Mouse (Mus musculus) forebrain, embryonic 14.5 days (tissue): ENCODE results near the gene Mapre1. TPM values are rescaled to one million over a fixed set of nuclear protein-coding genes. Genes with fewer than 3 reads are reported as not detected.

Source experiments
- ATAC-seq: fragments of 200-750 bp; cut with Nextera tagmentation; 2 replicates; pipeline ENCODE4 v1.8.0; 2017; ENCODE audit warnings: mild to moderate bottlenecking, moderate library complexity
- DNase-seq: peaks from one replicate; pipeline ENCODE4 v3.0.0-alpha.2; 2015; ENCODE audit warnings: low spot score
- H3K27ac ChIP-seq: fragments of 300-500 bp; sonication (generic); 2 replicates; pipeline ENCODE4 v1.5.1; 2014; ENCODE audit warnings: low read depth, mild to moderate bottlenecking, control low read depth, low read length, moderate library complexity
- H3K27me3 ChIP-seq: fragments of 300-500 bp; sonication (generic); replicated peaks from 2 replicates; pipeline ENCODE4 v1.6.1; 2014; ENCODE audit warnings: low read length, control low read depth, mixed read lengths; ENCODE audit not compliant: control insufficient read depth, insufficient read depth
- H3K36me3 ChIP-seq: fragments of 300-500 bp; sonication (generic); 2 replicates; pipeline ENCODE4 v1.6.1; 2014; ENCODE audit warnings: low read length, control low read depth; ENCODE audit not compliant: control insufficient read depth, insufficient read depth
- H3K4me1 ChIP-seq: fragments of 300-500 bp; sonication (generic); 2 replicates; pipeline ENCODE4 v1.6.1; 2014; ENCODE audit warnings: antibody characterized with exemption, low read length, control low read depth; ENCODE audit not compliant: control insufficient read depth, insufficient read depth
- H3K4me2 ChIP-seq: fragments of 300-500 bp; sonication (generic); 2 replicates; pipeline ENCODE4 v1.6.1; 2014; ENCODE audit warnings: mild to moderate bottlenecking, control low read depth, low read length
- H3K4me3 ChIP-seq: fragments of 300-500 bp; sonication (generic); 2 replicates; pipeline ENCODE4 v1.5.1; 2014; ENCODE audit warnings: low read depth, low read length, control low read depth
- H3K9ac ChIP-seq: fragments of 300-500 bp; sonication (generic); 2 replicates; pipeline ENCODE4 v1.6.1; 2014; ENCODE audit warnings: mild to moderate bottlenecking, low read length, control low read depth, moderate library complexity
- H3K9me3 ChIP-seq: fragments of 300-500 bp; sonication (generic); replicated peaks from 2 replicates; pipeline ENCODE4 v1.6.1; 2016; ENCODE audit warnings: low read length, control low read depth, mixed read lengths; ENCODE audit not compliant: control insufficient read depth
- WGBS: fragments of 180-500 bp; shearing (Covaris S2); extraction: QIAGEN DNeasy Blood & Tissue Kit; methylation state at CpG from one replicate; pipeline ENCODE4 v1.1.7; 2014; 5-methylcytosine and 5-hydroxymethylcytosine counted together
- polyA plus RNA-seq: library from polyadenylated mRNA; unstranded; fragments of >200 nt; fragmentation: Nextera tagmentation; extraction: Ambion mirVana; gene quantifications from 2 replicates; pipeline ENCODE4 v1.2.1, GENCODE M21; 2014

Mapre1 gene
- polyA plus RNA-seq, 1 experiment from 2014 or later = 384 TPM

DNA sequence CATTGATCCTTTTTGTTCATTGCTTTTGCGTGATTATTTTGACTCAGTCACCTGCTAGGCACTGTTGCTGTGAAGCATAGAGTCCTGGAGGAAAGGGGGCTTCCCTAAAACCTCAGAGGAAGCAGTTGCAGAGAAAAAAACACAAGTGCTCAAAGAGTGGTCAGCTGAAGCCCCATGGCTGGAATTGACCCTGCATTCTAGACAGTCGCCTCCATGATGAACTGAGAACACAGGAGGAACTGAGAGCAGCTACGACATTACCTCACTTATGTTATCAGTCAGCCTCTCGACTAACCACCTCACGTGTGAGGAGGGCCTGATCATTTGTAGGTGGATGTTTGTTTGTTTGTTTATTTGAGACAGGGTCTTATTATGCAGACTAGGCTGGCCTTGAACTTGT, 21.0 kb downstream of the Mapre1 start:
- no peaks in the 10 kb centered on the region for H3K27me3 ChIP-seq
- ATAC-seq (no peak), DNase-seq (no peak)
- H3K4me3 ChIP-seq = no peak overlapping the region
- peaks cover 99% of the 10 kb centered on the region for H3K36me3 ChIP-seq
- no peak overlapping the region for H3K27ac ChIP-seq
- H3K4me1 ChIP-seq = no peaks in the 10 kb centered on the region
- WGBS = 95% methylated on average over 5 of the region's 5 CpGs
- no peak overlapping the region for H3K4me2 ChIP-seq
- no peaks in the 10 kb centered on the region for H3K9me3 ChIP-seq
- no peak overlapping the region for H3K9ac ChIP-seq

DNA sequence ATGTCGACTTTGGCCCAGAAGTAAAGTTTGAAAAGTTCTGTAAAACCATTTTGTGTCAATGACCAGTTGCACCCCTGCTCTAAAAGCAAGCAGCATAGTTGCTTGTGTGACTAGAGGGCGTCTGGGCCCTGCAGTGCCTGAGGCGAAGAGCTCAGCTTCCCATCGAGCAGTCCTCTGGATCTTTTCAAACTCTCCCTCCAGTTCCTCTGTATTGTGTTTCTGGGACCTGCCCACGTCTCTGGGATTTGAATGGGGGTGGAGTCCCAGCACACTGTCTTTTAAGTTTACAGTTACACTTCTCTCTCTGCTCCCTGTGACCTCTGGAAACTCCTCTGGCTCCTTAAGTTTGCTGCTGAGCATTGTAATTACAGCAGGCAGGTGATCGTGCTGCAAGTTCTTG, 26.4 kb downstream of the Mapre1 start:
- WGBS = 46% methylated on average over 6 of the region's 6 CpGs
- no peak overlapping the region for H3K4me3 ChIP-seq
- H3K4me1 ChIP-seq = no peaks in the 10 kb centered on the region
- peaks cover 82% of the 10 kb centered on the region for H3K36me3 ChIP-seq
- H3K4me2 ChIP-seq = no peak overlapping the region
- no peak overlapping the region for H3K9ac ChIP-seq
- H3K27ac ChIP-seq = no peak overlapping the region
- no peak for ATAC-seq
- H3K9me3 ChIP-seq = no peaks in the 10 kb centered on the region
- DNase-seq = no peak
- no peaks in the 10 kb centered on the region for H3K27me3 ChIP-seq

DNA sequence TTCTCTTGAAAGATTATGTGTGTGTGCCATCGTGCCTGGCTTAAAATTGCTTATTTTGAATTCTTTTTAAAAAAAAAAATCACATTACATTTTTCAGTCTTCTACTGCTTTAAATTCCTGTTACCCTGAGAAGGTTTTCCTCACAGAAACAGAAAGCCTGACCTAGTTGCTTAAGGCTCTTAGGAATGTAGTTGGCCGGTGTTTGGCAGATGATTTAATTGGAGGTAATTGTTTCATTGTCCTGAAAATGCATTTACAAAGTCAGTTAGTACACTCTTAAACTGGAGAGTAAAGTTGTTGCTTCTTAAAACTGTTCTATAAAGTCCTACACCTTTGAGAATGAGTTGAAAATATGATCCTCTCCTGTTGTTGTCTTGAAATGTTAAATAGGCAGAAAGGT, 27.8 kb downstream of the Mapre1 start:
- Histone ChIP-seq H3K9ac (no peak overlapping the region), H3K4me1 (no peaks in the 10 kb centered on the region), H3K4me2 (no peak overlapping the region), H3K9me3 (0 out of 2 replicates have a peak, but pooled peaks cover 2% of the 10 kb centered on the region), H3K36me3 (peaks cover 68% of the 10 kb centered on the region), H3K4me3 (no peak overlapping the region), H3K27me3 (no peaks in the 10 kb centered on the region), H3K27ac (no peak overlapping the region)
- ATAC-seq = no peak
- WGBS = 81% methylated on average over 2 of the region's 2 CpGs
- DNase-seq = no peak

DNA sequence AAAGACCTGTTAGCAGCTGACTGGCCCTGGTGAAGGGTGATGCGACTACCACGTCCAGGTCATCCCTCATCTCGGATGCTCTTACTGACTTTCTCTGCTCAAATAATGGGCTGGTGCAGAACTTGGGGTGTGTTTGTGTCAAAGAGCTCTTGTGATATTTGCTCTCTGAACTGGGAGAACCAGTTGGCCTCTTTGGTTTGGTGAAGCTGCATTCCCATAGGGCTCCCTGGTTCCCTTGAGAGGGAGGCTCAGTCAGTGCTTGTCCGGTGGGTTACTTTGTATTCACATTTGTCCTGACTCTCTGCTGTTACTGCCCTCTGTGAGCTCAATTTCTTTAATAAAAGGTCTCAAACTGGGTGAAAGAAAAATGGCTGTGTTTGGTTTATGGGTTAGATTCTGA, 31.9 kb downstream of the Mapre1 start:
- WGBS = 94% methylated on average over 4 of the region's 4 CpGs
- no peak overlapping the region for H3K4me2 ChIP-seq
- H3K4me1 ChIP-seq = no peaks in the 10 kb centered on the region
- H3K9ac ChIP-seq = no peak overlapping the region
- peaks cover 28% of the 10 kb centered on the region for H3K36me3 ChIP-seq
- no peak for DNase-seq
- no peak overlapping the region for H3K27ac ChIP-seq
- 0 out of 2 replicates have a peak, but pooled peaks cover 3% of the 10 kb centered on the region for H3K9me3 ChIP-seq
- ATAC-seq = no peak
- no peak overlapping the region for H3K4me3 ChIP-seq
- no peaks in the 10 kb centered on the region for H3K27me3 ChIP-seq

DNA sequence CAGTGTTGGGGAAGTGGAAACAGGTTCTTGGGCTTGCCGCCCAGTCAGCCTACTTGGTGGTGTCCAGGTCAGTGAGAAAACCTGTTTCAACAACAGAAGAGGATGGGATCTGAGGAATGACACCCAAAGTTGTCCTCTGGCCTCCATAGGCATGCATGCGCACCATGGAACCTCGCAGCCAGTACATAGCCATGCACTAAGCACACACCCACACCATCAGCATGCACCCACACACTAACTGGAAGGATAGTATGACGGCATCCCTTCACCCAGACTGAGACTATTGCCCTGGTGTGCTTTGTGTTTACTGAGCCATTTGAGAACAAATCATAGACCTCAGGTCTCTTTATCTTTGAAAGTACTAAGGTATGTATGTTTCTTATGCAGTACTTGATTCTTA, 34.4 kb downstream of the Mapre1 start:
- H3K9ac ChIP-seq = no peak overlapping the region
- H3K36me3 ChIP-seq = peaks cover 5% of the 10 kb centered on the region; the same call in 1 of the 2 replicates
- no peak overlapping the region for H3K4me3 ChIP-seq
- no peaks in the 10 kb centered on the region for H3K4me1 ChIP-seq
- H3K27me3 ChIP-seq = no peaks in the 10 kb centered on the region
- H3K4me2 ChIP-seq = no peak overlapping the region
- no peak for ATAC-seq
- 99% methylated on average over 4 of the region's 4 CpGs for WGBS
- 0 out of 2 replicates have a peak, but pooled peaks cover 3% of the 10 kb centered on the region for H3K9me3 ChIP-seq
- DNase-seq = no peak
- no peak overlapping the region for H3K27ac ChIP-seq

DNA sequence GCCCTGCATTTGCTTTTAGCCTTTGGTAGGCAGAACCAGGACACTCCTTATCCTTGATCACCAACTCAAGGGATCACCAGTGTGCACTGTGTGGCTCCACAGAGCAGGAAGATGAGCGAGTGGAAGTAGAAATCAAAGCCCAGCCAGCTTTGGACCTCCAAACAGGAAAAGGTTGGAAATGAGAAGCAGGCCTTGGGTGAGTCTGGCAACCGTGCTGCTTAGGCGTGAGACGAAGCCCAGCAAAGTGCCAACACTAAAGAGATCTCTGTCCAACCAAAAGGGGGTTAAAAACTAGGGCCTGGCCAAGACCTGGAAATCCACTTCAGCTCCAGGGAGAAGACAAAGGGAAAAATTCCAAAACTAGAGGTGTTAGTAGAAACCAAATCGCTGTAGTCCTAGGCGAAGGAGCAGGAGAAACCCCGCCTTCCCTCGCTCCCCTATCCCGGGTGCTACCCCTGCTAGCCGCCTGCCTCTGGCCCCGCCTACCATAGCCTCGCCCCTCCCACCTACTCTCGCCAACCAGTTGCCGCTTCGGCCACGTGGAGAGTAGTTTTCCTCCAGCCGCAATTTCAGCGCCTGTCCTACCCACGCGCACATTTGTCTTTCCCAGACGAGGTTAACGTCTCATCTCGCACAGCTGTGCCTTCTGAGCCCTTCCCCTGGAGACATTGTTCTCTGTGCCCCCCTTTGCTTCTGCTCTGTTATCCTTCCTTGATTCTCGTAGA, 37.7 kb downstream of the Mapre1 start:
- no peaks in the 10 kb centered on the region for H3K36me3 ChIP-seq
- no peak overlapping the region for H3K27ac ChIP-seq
- H3K9me3 ChIP-seq = 0 out of 2 replicates have a peak, but pooled peaks cover 1% of the 10 kb centered on the region
- 13% methylated on average over 24 of the region's 24 CpGs for WGBS
- H3K27me3 ChIP-seq = no peaks in the 10 kb centered on the region
- no peaks in the 10 kb centered on the region for H3K4me1 ChIP-seq
- peak overlapping the region; percentile 8 for H3K4me3 ChIP-seq
- ATAC-seq = peak; percentile 82
- DNase-seq = peak; percentile 58
- peak overlapping the region; percentile 46 for H3K4me2 ChIP-seq
- H3K9ac ChIP-seq = no peak overlapping the region

DNA sequence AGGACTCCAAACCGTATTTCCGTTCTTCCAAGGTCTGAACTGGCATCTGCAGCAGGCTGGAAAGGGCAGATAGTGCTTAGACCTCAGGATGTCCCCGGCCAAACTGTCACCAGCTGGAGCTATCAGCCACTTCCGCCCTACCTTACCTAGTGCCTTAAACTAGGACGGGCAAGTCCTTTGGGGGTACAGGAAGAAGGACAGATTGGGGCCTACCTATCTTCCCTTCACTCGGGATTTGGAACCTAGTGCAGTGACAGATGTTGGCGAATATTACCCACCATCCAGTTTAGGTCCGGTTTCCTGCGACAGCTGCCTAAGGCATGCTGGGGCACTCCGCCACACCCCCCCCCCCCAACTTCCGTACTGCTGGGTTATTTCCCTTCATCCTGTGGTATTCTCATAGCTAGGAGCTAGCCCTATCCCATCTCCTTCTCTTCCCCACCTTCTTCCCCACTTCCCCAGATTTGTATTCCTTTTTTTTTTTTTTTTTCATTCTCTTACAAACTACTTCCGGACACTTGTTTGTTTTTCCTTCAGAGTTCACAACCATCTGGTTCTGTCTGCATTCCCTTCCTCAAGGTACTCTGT, 38.4 kb downstream of the Mapre1 start, which contains the start of gene Efcab8:
Gene Efcab8, plus strand, starts transcription at position 538 of the 588 bp plus-strand sequence.
- Histone ChIP-seq H3K27me3 (no peaks in the 10 kb centered on the region), H3K4me3 (peak within 1 kb of the TSS; percentile 8), H3K9ac (no peak within 1 kb of the TSS), H3K27ac (no peak within 1 kb of the TSS), H3K4me1 (no peaks in the 10 kb centered on the region), H3K36me3 (no peaks in the 10 kb centered on the region), H3K9me3 (no peaks in the 10 kb centered on the region), H3K4me2 (peak within 1 kb of the TSS; percentile 46)
- no peak for DNase-seq
- 57% methylated on average over 12 of the region's 12 CpGs for WGBS
- peak; percentile 18; the same call in 1 of the 2 replicates for ATAC-seq

DNA sequence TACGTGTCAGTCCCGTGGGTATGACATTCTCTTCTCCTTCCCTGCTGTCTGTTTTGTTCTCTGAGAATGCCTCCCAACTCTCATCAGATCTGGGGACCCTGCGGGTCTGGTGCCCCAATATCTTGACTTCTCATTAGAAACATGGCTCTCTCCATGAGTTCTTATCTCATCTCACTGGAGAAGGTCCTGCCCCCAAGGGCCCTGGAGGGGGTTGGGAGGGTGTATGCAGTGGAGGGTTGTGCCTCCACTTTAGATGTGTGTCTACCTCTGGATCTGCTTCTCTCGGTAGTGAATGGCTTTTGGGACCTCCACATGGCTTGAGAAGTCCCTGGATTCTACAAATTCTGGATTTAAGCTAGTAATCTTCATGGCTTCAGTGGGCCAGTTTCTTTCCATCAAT, 40.1 kb downstream of the Mapre1 start:
- H3K36me3 ChIP-seq = no peaks in the 10 kb centered on the region
- H3K4me1 ChIP-seq = no peaks in the 10 kb centered on the region
- WGBS = 84% methylated on average over 4 of the region's 4 CpGs
- H3K27ac ChIP-seq = no peak overlapping the region
- H3K4me2 ChIP-seq = no peak overlapping the region
- no peak overlapping the region for H3K4me3 ChIP-seq
- DNase-seq = no peak
- no peaks in the 10 kb centered on the region for H3K9me3 ChIP-seq
- no peak for ATAC-seq
- no peak overlapping the region for H3K9ac ChIP-seq
- H3K27me3 ChIP-seq = no peaks in the 10 kb centered on the region

DNA sequence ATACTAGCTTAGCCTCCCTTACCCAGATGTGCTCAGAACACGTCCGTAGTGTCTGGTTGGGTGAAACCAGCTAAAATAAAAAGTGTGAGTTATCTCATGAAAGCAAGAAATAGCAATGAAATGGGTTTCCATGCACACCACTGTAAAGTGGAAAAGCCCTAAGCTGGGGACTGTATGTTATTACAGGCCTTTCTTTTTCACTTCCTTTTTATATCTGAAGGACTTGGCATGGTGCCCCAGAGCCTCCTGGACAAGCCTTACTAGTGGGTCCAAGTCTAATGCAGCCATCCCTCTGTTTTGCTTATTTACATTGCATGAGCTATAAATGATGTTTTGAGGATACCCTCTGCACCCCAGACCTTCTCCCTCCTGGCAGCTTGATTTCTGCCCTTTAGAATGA, 43.6 kb downstream of the Mapre1 start:
- Histone ChIP-seq H3K9me3 (no peaks in the 10 kb centered on the region), H3K27ac (no peak overlapping the region), H3K4me2 (no peak overlapping the region), H3K9ac (no peak overlapping the region), H3K4me3 (no peak overlapping the region), H3K36me3 (no peaks in the 10 kb centered on the region), H3K4me1 (no peaks in the 10 kb centered on the region), H3K27me3 (no peaks in the 10 kb centered on the region)
- peak; percentile 10 for DNase-seq
- ATAC-seq = no peak
- WGBS = 94% methylated on average over 2 of the region's 2 CpGs
